Mouse (Mus musculus) lung, postnatal 36 days (tissue): ENCODE measurements around the gene Zkscan17.
A peak's percentile ranks its signal among the peaks of the same experiment; 100 is the strongest.
"Not testable (repeated sequence)": the region's sequence is repeated elsewhere in the genome, so short reads cannot be mapped to it uniquely, and the experiment has no call there.

ENCODE experiments used
- DNase-seq: peaks from one replicate; pipeline ENCODE4 v3.0.0; 2022; ENCODE audit warnings: mixed read lengths

Zkscan17 gene

DNA sequence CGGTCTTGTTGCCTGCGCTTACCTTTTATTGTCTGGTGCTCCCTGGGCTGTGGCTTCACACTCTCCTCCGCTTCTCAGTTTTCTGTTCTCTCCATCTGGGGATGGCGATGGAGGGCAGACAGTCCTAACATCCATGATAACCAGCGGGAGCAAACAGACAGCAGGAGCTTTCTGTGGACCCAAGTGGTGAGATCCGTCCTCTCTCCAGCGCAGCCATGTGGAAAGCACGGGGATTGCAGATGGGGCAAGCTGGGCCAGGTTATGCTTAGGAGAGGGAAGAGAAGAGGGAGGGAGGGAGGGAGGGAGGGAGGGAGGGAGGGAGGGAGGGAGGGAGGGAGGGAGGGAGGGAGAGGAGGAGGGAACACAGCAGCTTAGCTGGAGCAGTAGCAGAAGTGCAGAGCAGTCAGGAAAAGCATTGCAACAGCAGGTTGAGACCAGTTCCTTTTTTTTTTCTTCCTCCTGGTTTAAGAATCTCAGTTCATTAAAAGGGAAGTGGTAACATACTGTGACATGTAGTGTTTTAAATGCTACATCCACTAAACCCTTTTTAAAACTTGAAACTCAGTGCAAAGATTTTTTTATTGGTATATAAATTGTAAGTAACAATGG, at the start of gene Zkscan17:
Gene Zkscan17 (minus strand): TSS at position 280 of the 609 bp plus-strand sequence.
- DNase-seq: peak; percentile 32

DNA sequence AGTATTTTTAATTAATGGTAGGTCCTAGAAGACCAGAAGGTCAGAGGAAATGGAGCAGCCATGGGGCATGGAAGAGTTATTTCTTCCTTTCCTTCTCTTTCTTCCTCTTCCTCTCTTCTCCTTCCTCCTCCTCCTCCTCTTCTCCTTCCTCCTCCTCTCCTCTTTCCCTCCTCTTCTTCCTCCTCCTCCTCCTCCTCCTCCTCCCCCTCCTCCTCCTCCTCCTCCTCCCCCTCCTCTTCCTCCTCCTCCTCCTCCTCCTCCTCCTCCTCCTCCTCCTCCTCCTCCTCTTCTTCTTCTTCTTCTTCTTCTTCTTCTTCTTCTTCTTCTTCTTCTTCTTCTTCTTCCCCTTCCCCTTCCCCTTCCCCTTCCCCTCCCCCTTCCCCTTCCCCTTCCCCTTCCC, 49.6 kb upstream of the Zkscan17 start, which contains the start of gene Olfr222:
Gene Olfr222 (minus strand): TSS at position 101 of the 400 bp plus-strand sequence.
- DNase-seq: not testable (repeated sequence)

DNA sequence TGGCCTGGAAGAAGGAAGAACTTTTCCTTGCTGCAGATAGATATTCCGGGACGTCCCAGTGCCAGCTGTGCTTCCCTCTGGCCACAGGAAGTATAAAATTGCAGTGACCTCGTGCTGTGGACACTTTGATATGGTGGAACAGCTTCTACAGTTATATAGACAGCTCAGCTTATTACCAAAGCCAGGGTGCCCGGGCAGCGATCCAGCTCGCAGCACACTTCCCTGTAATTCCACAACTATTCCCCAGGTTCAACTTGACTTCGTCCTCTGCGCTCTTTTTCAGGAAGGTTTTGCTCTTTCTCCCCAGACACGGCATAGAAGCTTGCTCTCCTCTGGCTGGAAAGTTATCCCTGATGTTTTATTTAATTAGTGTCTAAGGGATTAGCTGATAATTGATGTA, 49.2 kb upstream of the Zkscan17 start:
- no peak for DNase-seq

DNA sequence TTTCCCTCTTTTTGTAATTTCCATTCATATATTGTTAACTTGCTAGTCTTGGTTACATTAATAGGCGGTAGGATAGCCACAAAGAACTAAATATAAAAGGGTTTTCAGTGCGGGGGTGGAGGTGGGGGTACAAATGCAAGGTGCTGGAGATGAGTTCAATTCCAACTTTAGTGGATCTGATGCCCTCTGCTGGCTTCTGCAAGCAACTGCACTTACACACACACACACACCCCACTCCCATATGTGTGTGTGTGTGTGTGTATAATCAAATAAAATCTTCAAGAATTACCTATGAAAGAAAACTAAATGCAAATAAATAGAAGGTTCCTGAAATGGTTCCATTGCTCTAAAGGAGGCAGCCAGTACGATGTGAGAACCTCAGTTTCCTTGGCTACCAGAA, 42.8 kb upstream of the Zkscan17 start:
- DNase-seq: peak; percentile 1

DNA sequence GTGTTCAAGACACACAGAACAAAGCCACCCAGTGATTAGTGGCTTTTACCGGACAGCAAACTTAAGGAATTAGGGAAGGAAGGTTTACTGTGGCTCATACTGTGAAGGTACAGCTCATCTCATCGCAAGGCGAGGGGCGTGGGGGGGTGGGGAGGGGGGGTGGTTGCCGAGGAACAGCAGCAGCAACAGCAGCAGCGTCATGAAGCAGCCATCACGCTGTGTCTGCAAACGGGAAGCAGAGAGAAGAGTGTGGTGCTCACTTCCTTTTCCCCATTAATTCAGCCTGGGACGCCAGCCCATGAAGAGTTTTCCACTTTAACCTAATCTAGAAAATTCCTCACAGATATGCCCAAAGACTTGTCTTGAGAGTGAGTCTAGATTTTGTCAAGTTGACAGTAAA, 36.3 kb upstream of the Zkscan17 start:
- DNase-seq: no peak

DNA sequence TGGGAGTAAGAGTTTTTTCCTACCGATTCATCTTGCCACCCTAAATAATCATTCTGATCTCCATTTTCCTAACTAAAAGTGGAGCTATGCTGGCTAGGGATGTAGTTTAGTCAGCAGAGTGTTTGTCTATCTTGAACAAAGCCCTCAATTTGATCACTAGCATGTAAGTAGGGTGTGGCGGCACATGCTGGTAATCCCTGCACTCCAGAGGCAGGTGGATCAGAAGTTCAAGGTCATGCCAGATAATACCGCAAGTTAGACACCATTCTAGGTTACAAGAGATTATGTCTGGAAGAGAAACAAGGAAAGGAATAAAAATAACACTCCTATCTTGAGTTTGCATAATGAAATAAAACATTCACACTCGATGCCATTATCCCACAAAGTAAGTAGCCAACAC, 35.8 kb upstream of the Zkscan17 start:
- no peak for DNase-seq

DNA sequence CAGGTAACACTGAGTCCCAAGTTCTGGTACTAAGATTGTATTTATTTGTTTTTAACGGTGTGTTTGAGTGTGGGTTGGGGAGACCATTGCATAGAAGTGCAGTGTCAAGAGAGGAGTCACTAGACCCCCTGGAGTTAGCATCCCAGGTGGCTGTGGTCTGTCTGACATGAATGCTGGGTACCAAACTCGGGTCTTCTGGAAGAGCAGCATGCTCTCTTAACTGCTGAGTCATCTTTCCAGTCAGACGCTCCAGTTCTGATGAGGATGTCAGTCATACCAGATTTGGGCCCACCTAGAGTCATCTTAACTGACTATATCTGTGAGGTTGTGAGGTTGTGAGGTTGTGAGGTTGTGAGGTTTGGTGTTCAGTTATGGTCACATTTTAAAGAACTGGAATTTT, 34.4 kb upstream of the Zkscan17 start:
- no peak for DNase-seq

DNA sequence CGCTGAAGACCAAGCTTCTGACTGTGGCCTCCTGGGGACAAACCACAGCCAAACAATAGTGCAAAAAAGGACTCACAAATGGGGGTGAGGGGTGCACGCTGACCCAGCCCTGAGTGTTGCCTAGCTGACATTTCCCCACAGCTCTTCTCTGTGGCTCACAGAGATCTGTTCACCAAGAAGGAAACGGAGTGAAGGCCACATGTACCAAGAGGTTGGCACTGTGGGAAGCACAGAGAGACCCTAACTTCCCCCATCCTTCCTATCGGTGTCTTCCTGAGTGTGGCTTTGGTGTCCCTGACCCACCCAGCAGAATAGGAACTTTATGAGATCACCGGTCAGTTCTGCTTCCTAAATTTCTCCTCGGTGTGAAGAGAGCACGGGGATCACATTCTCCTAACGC, 28.0 kb upstream of the Zkscan17 start:
- no peak for DNase-seq

DNA sequence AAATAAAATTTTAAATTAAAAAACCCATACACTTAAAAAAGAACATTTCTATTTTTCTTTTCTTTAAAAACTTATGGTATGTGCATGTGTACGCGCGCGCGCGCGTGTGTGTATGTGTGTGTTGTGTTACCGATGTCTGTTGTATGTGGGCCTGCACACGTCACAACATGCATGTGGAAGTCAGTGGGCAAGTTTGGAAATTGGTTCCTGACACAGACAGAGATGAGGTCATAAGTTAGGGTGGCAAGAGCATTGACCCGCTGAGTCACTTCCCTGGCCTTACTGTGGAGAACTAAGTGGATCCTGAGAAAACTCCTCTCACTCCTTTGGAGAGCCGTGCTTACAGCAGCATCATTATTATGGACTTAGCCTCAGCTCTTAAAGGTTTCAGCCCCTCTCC, 27.6 kb upstream of the Zkscan17 start:
- DNase-seq: peak; percentile 21

DNA sequence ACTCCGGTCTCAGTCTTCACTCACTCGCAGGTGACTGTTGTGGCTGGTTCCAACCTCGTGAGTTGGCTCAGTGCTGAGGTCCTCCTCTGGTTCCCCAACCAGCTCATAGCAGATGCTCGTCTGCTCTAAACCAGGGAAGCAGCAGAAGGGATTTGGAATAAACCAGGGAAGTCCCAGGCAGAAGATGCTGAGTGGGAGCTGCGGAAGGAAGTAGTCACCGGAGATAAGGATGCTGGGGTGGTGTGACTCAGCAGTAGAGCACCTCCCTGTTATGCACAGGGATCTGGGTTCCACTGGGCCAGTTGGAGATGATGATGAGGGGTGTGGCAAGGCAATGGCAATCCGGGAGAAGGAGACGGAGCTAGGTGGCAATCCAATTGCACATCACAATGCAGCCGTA, 17.5 kb upstream of the Zkscan17 start:
- no peak for DNase-seq

DNA sequence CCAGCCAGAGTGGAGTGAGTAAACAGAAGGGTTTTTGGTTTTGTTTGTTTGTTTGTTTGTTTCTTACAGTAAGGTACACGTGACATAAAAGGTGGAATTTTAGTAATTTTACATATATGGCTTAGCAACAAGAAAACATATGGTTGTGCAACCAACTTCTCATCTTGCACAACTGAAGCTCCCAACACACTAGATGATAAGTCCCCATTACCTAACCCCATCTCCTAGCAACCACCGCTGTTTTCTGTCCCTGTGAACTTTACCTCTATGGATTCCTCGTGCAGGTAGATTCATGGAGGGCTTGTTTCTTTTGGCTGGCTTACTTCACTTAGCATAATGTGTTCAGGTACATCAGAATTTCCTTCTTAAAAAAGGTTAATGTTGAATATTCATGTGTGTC, 16.8 kb upstream of the Zkscan17 start:
- peak; percentile 69 for DNase-seq

DNA sequence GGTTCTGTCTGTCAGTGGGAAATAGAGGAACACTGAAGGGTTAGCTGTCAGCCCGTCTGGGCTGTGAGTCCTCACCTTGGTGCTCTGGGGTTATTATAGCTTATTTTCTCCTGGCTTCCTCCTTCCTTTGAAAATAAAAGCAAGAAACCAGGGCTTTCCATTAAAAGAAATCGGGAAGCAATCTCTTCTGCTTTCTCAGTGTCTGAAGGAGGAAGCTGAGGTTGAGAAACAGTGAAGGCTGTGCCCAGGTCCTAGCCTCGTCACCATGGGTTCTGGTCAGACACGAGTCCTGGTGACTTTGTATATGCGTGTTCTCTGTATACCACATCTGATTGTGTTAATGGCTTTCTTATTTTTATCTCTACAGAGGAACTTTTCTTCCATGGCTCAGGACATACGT, 15.9 kb upstream of the Zkscan17 start:
- peak; percentile 53 for DNase-seq

DNA sequence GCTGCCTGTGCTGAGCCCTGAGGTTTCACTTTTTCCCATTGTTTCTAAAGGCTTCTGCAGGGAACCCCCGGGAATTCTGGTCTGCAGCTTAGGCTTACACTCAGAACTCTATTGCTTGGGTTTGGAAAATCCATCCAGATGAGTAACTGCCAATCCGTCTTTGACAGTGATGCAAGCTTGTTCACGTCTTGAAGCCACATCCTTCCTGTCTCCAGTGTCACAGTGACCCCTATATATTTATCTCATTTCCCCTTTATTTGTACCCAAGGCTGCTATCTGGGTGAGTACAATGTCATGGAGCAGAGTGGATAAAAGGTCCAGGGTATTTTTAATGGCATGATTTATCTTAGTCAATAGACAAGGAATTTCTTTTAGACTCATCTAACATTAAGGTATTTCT, 14.8 kb upstream of the Zkscan17 start, which contains the start of gene Nlrp3:
Gene Nlrp3 (plus strand): TSS at position 245 of the 400 bp plus-strand sequence.
- peak; percentile 41 for DNase-seq

DNA sequence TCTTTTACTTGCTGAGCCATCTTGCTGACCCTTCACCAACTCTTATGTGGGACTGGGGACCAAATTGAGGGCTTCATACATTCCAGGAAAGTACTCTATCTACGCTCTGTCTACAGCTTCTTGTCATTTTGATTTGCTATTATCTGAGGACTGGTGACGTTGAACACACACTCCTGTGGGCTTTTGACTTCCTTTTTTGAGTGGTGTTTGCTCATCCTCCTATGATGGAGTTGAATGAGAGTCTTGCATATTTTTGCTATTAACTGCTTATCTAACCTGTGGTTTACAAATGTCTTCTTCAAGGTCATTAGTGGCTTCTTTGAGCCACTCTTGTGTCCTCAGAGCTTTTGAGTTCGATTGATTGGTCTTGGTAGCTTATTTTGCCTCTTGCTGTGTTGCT, 13.6 kb upstream of the Zkscan17 start:
- peak; percentile 20 for DNase-seq

DNA sequence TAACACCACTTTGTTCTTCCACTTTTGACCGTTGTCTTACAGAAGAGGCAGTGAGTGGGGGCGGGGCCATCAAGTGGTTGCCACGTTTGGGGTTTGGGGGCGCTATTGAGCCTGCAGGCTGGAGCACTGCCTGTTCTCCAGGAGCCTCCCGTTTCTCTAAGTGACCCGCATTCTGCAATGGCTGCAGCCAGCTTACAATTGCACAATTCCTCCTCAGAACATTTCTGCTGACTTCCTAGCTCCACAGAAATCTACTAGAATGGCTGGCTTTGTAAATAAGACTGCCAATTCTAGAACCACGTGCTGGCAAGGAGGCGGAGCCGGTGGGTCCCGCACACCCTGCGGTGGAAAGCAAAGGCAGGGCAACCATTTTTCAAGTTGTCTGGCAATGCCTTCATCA, 11.8 kb upstream of the Zkscan17 start:
- peak; percentile 88 for DNase-seq

DNA sequence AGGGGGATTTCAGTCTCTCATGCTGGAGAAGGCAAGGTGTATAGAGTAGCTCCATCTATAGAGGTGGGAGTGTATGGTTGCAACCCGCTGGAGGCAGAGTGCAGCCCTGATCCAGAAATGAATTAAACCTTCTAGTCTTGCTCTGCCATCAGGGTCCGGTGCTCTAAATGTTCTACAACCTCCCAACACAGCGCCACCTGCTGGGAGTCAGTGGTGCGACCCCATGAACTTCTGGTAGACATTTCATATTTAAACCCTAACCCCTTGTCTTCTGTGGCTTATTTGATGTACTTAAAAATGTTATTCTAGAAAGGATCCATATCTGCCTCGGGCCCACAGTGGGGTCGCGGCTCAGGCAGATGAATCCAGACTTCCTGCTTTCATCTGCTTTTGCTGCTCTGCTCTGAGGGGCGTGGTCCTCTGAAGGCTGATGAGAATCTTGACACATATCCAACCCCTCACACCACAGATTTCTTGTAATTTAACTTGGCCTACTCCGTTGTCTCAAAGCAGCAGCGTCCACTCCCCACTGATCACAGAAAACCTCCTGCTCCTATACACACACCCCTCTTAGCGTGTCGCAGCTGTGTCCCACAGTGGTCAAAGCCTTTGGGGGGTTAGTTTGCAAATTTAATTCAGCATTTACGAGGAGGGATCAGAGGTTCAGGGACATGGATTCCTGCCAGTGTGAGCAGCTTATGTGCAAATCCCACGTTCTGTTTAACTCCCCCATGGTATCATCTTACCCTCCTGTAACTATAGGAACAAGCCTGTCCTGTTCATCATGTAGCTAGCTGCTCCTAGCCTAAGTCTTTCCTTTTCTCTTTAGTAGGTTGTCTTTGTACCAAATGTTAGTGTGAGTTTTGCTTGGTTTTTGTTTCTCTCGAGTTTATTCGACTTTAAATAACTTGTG, 10.9 kb upstream of the Zkscan17 start:
- DNase-seq: peak; percentile 55

DNA sequence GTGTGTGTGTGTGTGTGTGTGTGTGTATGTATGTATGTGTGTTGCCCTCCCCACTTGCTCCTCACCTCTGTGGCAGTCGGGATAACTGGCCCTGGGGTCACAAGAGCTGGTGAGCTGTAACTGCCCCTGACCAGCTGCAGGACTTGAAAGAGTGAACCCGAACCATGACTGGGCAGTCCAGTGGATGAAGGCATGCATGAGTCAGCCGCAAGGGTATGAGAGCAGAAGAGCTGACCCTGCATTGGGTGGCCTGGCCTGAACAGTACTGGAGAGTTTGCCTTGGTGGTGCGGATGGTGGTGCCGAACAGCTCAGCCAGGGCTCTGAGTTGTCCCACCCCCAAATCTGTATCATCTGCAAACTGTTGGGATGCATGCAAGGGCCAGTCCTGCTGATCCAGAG, 5.0 kb upstream of the Zkscan17 start:
- DNase-seq: no peak

DNA sequence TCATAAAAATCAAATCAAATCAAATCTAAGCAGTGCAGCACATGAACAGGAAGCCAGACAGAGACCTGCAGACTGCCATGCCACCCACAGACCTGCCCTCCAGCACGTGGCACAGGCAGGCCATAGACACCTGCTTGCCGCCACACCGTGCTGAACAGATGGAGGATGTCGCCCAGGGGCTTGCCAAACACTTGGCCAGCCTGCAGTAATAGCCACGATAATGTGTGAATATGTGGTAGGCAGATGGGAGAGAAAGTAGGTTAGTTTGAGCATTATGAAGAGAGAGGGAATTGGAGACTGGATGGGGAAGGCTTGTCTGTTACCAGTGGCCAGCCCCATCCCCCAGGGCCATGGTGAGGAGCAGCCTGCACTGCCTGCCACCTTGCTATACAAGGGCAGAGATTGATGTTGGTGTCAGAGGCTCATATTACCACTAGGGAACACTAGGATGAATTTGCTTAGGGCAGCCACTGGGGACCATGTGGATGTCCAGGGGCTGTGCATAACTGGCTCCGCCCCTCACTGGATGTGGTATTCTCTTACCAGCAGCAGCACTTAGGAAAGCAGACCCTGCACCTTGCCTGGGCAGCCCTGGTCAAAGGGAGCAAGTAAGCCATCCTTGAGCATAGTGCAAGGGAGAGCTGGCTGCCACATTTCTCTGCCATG, 4.5 kb upstream of the Zkscan17 start:
- DNase-seq: no peak

DNA sequence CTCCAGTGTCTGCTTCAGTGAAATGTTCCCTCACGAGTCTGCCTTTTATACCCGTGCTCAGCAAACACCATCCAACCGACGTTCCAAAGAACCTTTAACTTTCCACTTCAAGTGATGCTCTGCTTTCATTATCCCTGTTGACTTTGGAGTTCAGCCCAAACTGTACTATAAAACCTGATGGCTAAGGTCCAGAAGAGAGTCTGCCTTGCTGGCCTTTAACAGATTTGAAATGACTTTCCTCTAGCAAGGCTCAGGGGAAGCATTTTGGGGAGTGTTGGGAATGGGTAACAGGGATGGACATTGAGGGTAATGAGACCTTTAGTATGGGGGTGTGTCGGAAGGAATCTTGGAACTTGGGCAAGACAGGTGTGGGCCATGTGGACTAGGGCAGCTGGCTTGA, 3.7 kb upstream of the Zkscan17 start:
- no peak for DNase-seq

DNA sequence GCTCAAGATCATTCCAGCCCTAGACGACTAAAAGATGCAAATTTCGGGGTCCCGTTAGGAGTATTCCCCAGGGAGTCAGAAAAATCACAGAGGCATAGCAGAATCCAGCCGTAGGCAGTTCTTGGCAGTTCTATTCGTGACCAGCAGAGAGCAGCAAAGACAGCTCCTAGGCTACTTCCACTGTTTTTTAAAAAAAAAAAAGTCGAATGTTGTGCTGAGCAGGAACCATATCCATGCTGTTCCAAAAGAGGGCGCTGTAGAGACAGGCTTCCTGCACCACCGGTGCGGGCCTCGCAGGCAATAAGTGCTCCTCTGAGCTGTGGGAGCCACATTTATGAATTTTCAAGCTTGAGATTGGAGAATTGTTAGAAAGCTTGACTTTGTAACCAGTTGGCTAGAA, 1.3 kb downstream of the Zkscan17 start:
- peak; percentile 94 for DNase-seq

DNA sequence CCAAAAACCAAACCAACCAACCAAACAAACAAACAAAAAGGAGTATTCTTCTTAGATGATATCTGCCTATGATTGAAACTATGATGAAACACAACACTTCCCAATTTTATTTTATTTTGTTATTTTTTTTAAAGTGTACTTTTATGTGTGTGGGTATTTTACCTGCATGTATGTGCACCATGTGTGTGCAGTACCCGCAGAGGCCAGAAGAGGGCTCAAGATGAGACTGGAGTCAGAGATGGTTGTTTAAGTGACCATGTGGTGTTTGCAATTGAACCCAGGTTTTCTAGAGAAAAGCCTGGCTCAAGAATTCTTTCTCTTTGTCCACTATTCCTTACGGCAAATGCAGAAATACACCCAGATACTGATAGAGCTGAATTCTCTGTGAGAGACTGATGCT, 2.4 kb downstream of the Zkscan17 start:
- no peak for DNase-seq

DNA sequence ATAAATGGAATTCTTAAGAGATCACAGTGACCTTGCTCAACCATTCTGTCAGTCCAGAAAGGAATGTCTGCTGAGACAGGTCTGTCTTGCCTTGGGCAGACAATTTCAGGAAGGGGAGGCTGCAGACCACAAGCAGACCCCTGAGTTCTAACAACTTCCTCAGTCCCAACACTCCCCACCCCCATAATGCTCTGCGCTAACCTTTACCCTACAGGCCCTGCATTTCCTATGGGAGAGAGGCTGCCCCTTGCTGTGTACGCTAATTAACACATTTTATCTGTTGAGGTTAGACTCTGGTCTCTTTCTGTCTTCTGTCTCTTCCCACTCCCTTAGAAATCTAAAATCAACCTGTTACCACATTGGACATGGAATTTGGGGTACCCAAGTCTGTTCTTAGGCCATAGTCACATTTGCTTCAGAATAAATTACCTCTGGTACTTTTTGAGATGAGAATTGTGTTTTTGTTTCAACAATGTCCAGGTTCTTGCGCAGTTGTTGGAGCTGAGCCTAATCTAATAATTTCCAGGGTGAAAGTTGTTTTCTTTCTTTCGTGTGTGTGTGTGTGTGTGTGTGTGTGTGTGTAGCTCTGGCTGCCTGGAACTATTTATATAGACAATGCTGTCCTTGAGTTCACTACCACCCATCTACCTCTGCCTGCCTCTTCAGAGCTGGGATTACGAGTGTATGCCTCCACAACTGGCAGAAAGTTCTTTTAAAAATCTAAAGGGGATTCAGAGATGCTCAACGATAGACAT, 6.6 kb downstream of the Zkscan17 start:
- DNase-seq: no peak

DNA sequence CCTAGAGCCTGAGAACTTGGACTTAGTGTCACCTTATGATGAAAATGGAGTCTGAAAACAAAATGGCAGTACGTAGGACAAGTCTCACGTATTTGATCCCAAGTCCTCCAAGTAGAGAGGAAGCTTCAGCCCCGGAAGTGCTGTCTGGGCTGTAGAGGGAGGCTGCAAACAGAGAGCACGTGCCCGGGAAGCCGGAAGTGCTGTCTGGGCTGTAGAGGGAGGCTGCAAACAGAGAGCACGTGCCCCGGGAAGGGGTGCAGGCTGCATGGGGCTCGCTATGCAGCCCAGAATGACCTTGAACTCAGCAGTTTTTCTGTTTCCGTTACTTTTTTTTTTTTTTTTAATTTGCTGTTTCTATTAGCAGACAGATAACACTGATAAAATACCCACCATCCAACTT, 8.3 kb downstream of the Zkscan17 start:
- DNase-seq: peak; percentile 34
